Mouse (Mus musculus) erythroblast, embryonic 14.5 days (primary cell): ENCODE results near the gene Gtpbp3.

Source experiments
- GATA1 ChIP-seq: IDR thresholded peaks from 2 replicates; pipeline ENCODE4 v1.6.1; 2012; ENCODE audit warnings: low read length, inconsistent platforms, mixed read lengths
- TAL1 ChIP-seq: IDR thresholded peaks from 3 replicates; pipeline ENCODE4 v1.6.1; 2012; ENCODE audit warnings: low read length, inconsistent platforms, mixed read lengths

GRCm38 (mm10) chr8:71472601-71473386 is 15.1 kb upstream of the Gtpbp3 start:
- TF ChIP-seq GATA1 (no peak), TAL1 (no peak)
